Mouse (Mus musculus): ENCODE measurements around the gene Etv6.

DNA sequence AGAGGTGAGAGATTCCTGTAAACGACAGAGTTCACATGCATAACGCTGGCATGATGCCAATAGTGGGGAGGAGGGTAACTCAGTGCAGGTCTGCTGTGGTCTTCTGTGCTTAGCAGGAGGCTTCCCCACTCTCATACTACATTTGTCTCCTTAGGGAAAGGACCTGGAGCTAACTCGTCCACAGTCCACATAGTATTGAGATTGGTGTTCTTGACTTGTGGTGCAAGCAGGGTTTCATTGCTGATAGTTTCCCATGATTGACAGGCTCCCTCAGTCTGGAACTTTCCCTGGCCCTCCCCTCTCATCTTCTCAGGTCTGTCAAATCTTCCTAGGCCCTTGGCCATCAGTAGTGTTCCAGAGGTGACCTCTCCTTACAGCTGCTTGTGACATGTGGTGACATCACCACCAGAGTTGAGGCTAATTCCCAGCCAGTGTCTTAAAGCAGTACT lies 108.2 kb downstream of the Etv6 start:
- no peak for TF ChIP-seq POLR2A (IDR thresholded peaks at IDR 0.05; ENCODE audit: low read depth, low read length)
- no peak for TF ChIP-seq CTCF (conservative IDR thresholded peaks at IDR 0.05; ENCODE audit: insufficient read depth, insufficient read length, low read depth, low read length)

Data from kidney, adult 2 months (tissue).